Mouse (Mus musculus) heart, embryonic 11.5 days (tissue): ENCODE measurements around the gene Shisa9. TPM values are rescaled to one million over a fixed set of nuclear protein-coding genes. Genes with fewer than 3 reads are reported as not detected.

ENCODE experiments used
- polyA plus RNA-seq: library from polyadenylated mRNA; unstranded; fragments of >200 nt; fragmentation: Nextera tagmentation; extraction: Ambion mirVana; gene quantifications from 2 replicates; pipeline ENCODE4 v1.2.1, GENCODE M21; 2014

Gene Shisa9
- polyA plus RNA-seq, 1 experiment from 2014 or later, result 0.72 TPM

Other genes starting within 250 kb of the Shisa9 start
- 34.5 and 34.7 TPM in 2 replicates for gene Cpped1, start 74.7 kb upstream of the Shisa9 start, polyA plus RNA-seq